Mouse (Mus musculus) limb, embryonic 15.5 days (tissue): ENCODE data around the gene Rgma. TPM values are rescaled to one million over a fixed set of nuclear protein-coding genes. Genes with fewer than 3 reads are reported as not detected.

Source experiments
- ATAC-seq: fragments of 200-750 bp; cut with Nextera tagmentation; 2 replicates; pipeline ENCODE4 v1.8.0; 2017; ENCODE audit warnings: low read depth, moderate TSS enrichment; ENCODE audit not compliant: insufficient number of reproducible peaks, low FRiP score, low TSS enrichment
- H3K27ac ChIP-seq: fragments of 300-500 bp; sonication (generic); 2 replicates; pipeline ENCODE4 v1.5.1; 2015; ENCODE audit warnings: moderate library complexity, mild to moderate bottlenecking, inconsistent platforms
- H3K27me3 ChIP-seq: fragments of 300-500 bp; sonication (generic); 2 replicates; pipeline ENCODE4 v1.6.1; 2015; ENCODE audit warnings: inconsistent platforms
- H3K36me3 ChIP-seq: fragments of 300-500 bp; sonication (generic); 2 replicates; pipeline ENCODE4 v1.6.1; 2015; ENCODE audit warnings: inconsistent platforms
- H3K4me1 ChIP-seq: fragments of 300-500 bp; sonication (generic); 2 replicates; pipeline ENCODE4 v1.6.1; 2015; ENCODE audit warnings: inconsistent platforms
- H3K4me2 ChIP-seq: fragments of 300-500 bp; sonication (generic); 2 replicates; pipeline ENCODE4 v1.6.1; 2015; ENCODE audit warnings: mild to moderate bottlenecking, inconsistent platforms
- H3K4me3 ChIP-seq: fragments of 300-500 bp; sonication (generic); 2 replicates; pipeline ENCODE4 v1.5.1; 2015; ENCODE audit warnings: mild to moderate bottlenecking, inconsistent platforms
- H3K9ac ChIP-seq: fragments of 300-500 bp; sonication (generic); 2 replicates; pipeline ENCODE4 v1.6.1; 2015; ENCODE audit warnings: inconsistent platforms
- H3K9me3 ChIP-seq: fragments of 300-500 bp; sonication (generic); 2 replicates; pipeline ENCODE4 v1.6.1; 2016; ENCODE audit warnings: inconsistent platforms
- WGBS: fragments of 180-500 bp; shearing (Covaris S2); methylation state at CpG from one replicate; pipeline ENCODE4 v1.1.7; 2015; 5-methylcytosine and 5-hydroxymethylcytosine counted together
- polyA plus RNA-seq: library from polyadenylated mRNA; unstranded; fragments of >200 nt; fragmentation: Nextera tagmentation; extraction: Ambion mirVana; gene quantifications from 2 replicates; pipeline ENCODE4 v1.2.1, GENCODE M21; 2015

The Rgma gene
- polyA plus RNA-seq, 1 experiment from 2014 or later: 17.1 TPM

DNA sequence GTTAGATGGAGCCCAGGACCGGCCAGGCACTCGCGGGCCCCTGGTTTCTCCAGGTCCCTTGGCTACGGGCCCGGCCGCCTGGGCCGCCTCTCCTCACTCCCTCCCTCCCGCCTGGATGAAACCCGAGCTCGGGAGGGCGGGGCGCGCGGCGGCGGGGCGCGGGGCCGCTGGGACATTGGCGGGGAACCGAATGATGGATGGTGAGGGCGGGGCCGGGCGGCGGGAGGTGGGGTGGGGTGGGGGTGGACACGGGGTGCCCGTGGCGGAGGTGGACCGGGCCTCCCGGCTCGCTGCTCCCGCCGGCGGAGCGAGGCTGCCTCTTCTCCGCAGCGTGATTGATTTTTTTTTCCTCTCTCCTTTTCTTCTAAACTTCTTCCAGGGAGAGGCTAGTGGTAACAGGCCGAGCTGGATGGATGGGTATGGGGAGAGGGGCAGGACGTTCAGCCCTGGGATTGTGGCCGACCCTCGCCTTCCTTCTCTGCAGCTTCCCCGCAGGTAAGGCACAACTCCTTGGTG lies 15.8 kb downstream of the Rgma start:
- H3K27me3 ChIP-seq: no peaks in the 10 kb centered on the region
- H3K27ac ChIP-seq: peak overlapping the region; percentile 93
- peaks cover 45% of the 10 kb centered on the region for H3K4me1 ChIP-seq
- WGBS: under 1% methylated on average over 39 of the region's 42 CpGs
- H3K36me3 ChIP-seq: no peaks in the 10 kb centered on the region
- peak overlapping the region; percentile 61 for H3K9ac ChIP-seq
- peak overlapping the region; percentile 77 for H3K4me3 ChIP-seq
- peak; percentile 87 for ATAC-seq
- peak overlapping the region; percentile 73 for H3K4me2 ChIP-seq
- no peaks in the 10 kb centered on the region for H3K9me3 ChIP-seq

DNA sequence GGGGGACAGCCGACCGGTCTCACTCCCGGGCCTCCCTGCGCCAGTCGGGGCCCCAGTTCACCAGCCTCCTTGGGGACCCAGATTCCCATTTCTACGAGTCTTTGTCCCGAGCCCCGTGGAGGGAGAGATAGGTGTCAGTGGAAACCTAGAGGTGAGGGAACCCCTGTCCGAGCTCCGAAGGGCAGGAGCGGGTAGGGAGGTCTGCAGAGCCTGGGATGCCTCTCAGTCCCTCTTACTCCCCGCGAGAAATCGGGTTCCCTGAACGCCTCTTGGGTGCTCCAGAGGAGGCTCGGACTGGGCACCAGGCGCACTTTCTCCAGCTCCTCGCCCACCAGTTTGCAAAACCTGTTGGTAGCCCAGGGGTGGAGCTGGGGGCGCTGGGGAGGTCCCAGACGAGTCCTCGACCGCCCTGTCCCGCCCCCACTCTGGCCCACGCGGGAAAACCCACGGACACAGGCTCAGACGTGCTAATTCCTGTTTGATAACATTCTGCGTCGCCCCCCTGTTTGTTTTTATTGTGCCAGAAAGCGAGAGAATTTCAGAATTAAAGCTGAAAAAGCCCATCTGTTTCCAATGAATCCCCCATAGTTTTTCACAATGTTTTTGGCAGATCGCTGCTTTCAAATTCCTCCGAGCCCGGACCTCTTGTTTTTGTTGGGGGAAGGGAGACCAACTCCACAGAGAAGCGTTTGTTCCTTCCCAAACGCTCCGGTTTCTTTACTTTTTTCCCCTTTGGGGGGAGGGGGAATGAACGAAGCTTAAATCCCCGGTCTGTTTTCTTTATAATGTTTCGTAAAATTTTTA lies 16.4 kb downstream of the Rgma start:
- Histone ChIP-seq H3K4me1 (peaks cover 52% of the 10 kb centered on the region), H3K4me3 (peak overlapping the region; percentile 77)
- under 1% methylated on average over 39 of the region's 39 CpGs for WGBS

DNA sequence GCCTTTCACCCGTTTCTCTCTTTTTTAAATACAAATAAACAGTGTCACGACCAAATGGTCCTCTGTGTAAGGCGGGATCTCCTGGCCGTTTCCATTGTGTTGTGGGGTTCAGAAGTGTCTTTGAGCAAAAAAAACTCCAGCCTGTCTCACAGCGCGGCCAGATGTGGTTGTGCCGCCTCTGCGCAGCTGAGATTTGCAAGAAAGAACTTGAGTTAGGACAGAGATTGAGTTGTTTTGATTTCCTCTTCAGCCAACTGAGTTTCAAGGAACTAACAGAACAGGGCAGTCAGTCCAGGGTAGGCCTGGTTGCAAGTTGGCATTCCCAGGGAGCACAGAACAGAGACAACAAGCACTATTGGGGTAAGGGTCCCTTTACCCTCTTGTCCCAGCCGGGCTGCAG lies 17.1 kb downstream of the Rgma start:
- no peaks in the 10 kb centered on the region for H3K36me3 ChIP-seq
- H3K27ac ChIP-seq: peak overlapping the region; percentile 93
- H3K4me2 ChIP-seq: peak overlapping the region; percentile 73
- H3K9me3 ChIP-seq: no peaks in the 10 kb centered on the region
- ATAC-seq: no peak
- H3K4me3 ChIP-seq: peak overlapping the region; percentile 77
- 2% methylated on average over 9 of the region's 9 CpGs for WGBS
- H3K4me1 ChIP-seq: peaks cover 58% of the 10 kb centered on the region
- peak overlapping the region; percentile 61 for H3K9ac ChIP-seq
- no peaks in the 10 kb centered on the region for H3K27me3 ChIP-seq

More for the DNA sequence above, 16.4 kb downstream of the Rgma start:
- ATAC-seq: peak; percentile 4; the same call in 1 of the 2 replicates
- no peaks in the 10 kb centered on the region for H3K36me3 ChIP-seq
- H3K4me2 ChIP-seq: peak overlapping the region; percentile 73
- no peaks in the 10 kb centered on the region for H3K27me3 ChIP-seq
- H3K27ac ChIP-seq: peak overlapping the region; percentile 93
- H3K9me3 ChIP-seq: no peaks in the 10 kb centered on the region
- peak overlapping the region; percentile 61 for H3K9ac ChIP-seq

DNA sequence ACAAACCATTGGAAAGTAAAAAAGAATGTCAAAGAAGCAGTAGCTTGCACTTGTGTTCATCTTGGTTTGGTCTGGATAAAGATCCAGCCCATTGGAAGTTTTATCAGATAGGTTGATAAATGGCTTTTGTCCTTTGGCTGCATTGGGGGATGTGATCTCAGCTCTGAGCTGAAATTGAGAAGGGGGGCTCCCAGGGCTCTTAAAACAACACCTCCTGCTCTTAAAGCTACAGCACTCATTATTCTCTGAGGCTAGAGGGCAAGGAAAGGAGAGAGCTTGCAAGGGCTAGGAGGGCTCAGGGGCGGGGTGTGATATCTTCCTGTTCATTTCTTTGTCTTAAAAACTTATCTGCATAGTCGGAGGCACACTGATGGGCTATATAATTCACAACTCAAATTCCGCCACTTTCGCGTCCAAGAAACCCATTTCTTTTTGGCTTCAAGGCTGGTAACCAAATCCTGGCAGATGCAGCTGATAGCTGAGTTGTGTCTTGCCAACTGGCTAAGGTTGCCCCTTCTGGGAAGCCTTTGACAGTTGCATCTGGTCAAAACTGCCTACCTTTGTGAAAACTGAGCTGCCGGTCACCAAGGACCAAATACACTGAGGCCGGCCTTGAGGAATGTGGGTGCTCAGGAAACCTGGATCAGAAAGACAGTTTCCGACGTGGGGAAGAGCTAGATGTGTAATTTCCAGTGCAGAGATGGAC lies 18.2 kb downstream of the Rgma start:
- peak overlapping the region; percentile 73 for H3K4me2 ChIP-seq
- WGBS: 25% methylated on average over 9 of the region's 9 CpGs
- H3K9me3 ChIP-seq: no peaks in the 10 kb centered on the region
- H3K27me3 ChIP-seq: no peaks in the 10 kb centered on the region
- peak overlapping the region; percentile 77 for H3K4me3 ChIP-seq
- peaks cover 69% of the 10 kb centered on the region for H3K4me1 ChIP-seq
- H3K9ac ChIP-seq: peak overlapping the region; percentile 17; the same call in 1 of the 2 replicates
- H3K27ac ChIP-seq: peak overlapping the region; percentile 50
- no peak for ATAC-seq
- no peaks in the 10 kb centered on the region for H3K36me3 ChIP-seq

DNA sequence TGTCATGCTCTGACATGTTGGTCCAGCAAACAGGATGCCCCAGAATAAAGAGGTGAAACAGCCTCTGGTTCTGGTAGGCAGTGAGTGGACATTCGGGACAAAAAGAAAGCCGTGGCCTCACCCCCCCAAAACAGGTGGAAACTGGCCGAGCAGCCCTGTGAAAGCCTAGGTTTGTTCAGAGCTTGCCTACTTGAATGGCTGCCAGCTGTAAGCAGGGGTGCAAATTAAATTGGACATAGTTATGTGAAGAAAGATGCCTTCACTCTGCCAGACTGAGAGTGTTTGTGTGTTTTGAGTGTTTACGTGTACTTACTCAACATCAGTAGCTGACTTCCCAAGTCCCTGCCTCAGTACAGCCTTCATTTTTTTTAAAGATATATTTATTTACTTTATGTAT lies 18.7 kb downstream of the Rgma start:
- peak overlapping the region; percentile 73 for H3K4me2 ChIP-seq
- no peaks in the 10 kb centered on the region for H3K27me3 ChIP-seq
- no peaks in the 10 kb centered on the region for H3K9me3 ChIP-seq
- H3K9ac ChIP-seq: 0 out of 2 replicates have a peak overlapping the region, but pooled peaks have one; percentile 17
- no peaks in the 10 kb centered on the region for H3K36me3 ChIP-seq
- peaks cover 74% of the 10 kb centered on the region for H3K4me1 ChIP-seq
- 24% methylated on average over 4 of the region's 4 CpGs for WGBS
- peak overlapping the region; percentile 77 for H3K4me3 ChIP-seq
- H3K27ac ChIP-seq: peak overlapping the region; percentile 50; the same call in 1 of the 2 replicates
- ATAC-seq: no peak

DNA sequence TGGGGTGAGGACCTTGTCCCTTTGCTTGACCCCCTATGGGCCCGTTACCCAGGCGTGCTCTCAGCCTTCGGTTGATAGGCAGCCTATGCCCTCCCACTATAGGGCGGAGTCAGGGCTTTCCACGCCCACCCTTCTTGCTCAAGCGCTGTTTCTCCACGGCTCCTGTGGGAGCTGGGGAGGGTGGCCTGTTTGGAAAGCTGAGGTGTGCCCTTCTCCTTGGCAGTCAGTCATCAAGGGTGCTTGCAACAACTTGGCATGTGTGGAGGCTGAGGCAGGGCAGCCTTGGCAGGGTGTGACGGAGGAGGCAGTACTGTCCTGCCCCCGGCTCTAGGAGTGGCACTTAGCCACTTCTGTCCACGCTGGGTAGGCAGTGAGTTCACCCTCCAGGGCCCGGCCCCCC lies 23.0 kb downstream of the Rgma start:
- ATAC-seq: no peak
- peak overlapping the region; percentile 43 for H3K4me2 ChIP-seq
- no peaks in the 10 kb centered on the region for H3K27me3 ChIP-seq
- 12% methylated on average over 11 of the region's 11 CpGs for WGBS
- H3K4me1 ChIP-seq: peaks cover 85% of the 10 kb centered on the region
- no peak overlapping the region for H3K4me3 ChIP-seq
- H3K9ac ChIP-seq: no peak overlapping the region
- H3K9me3 ChIP-seq: no peaks in the 10 kb centered on the region
- H3K27ac ChIP-seq: peak overlapping the region; percentile 38; the same call in 1 of the 2 replicates
- no peaks in the 10 kb centered on the region for H3K36me3 ChIP-seq

DNA sequence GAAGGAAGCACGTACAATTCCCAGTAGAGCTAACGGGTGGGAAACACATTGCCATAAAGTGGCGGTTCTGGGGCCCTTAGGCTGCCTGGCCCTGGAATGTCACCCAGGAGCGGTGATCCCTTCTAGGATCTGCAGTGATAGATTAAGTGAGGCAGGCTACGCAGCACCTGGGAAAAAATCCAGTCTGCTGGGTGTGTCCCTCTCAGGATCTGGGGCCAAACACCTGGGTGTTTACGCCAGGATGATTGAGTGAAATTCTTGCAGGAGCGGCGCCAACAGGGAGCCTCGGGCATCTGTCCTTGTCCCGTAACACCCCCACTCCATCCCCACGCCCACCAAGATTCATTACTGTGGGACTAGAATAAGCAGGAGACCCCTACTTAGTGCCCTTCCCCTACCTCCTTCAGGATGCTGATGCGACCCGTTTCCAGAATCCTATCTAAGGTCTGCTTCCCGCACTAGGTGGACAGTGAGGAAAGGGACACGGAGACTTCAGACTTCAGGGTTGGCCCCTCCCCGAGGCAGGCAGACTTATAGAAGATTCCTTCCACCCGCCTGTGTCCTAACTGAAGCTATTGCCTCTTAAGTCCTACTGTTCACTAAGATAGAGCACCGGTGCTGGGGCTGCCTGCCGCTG lies 23.6 kb downstream of the Rgma start:
- Histone ChIP-seq H3K27me3 (no peaks in the 10 kb centered on the region), H3K4me1 (peaks cover 85% of the 10 kb centered on the region), H3K27ac (peak overlapping the region; percentile 38; the same call in 1 of the 2 replicates), H3K36me3 (no peaks in the 10 kb centered on the region), H3K4me2 (peak overlapping the region; percentile 43), H3K4me3 (peak overlapping the region; percentile 22), H3K9me3 (no peaks in the 10 kb centered on the region), H3K9ac (no peak overlapping the region)
- WGBS: 14% methylated on average over 19 of the region's 19 CpGs
- ATAC-seq: no peak

DNA sequence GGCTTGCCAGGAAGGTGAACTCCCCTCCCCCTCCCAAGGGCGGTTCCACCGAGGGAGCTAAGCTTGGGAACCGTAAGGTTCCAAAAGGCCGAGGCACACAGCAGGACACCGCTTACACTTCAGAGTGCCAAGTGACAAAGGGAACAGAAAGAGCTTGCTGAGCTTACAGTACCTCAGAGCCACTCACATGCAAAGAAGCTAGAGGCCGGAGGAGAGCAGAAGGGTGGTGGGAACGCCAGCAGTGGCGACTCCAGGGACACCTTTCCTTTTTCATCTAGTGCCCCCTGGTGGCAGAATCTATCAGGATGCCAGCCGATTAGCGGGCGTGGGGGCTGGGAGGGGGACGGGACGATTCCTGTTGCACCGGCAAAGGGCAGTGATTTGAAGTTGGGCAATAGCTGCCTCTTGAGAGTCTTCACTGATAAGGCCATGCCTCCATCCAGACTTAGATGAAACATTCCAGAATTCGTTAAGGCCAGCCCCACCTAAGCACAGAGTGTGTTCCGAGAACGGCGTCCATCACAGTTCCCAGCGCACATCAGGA lies 24.3 kb downstream of the Rgma start:
- no peak overlapping the region for H3K9ac ChIP-seq
- 0 out of 2 replicates have a peak, but pooled peaks have one; percentile 13 for ATAC-seq

DNA sequence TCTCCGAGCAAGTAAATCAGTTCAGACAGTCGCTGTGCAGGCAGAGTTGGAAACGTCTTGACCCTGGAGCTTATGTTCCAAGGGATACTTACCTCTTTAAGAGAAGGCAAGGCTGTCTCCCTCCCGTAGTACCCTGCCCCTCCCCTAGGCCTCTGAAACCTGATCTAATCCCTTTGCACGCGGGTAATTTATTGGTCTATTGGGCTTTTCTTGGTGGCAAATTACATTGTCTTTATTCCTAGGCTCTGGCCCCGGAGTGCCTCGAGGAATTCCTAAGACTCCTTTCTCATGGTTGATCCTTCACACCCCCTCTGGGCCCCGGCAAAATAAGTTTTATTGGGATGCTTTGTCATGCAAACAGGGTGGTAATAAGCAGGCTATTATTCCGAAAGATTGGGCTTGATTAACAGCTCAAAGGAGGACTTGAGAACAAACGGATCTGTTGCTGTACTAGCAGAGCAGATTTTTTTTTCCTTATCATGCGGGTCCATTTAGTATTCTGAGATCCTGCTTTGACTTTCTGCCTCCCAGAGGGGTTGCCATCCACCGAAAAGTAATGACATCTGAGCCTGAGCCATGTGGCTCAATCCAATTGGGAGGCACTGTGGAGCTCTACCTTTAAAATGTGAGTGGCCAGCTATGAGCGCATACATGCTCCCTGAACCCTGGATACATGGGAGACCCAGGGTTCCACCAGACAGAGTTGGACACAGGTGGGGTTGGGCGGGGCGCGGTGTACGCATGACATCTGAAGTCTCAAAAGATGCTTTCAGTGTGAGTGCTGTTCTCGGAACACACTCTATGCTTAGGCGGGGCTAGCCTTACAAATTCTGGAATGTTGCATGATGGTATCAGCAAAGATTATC lies 25.0 kb downstream of the Rgma start:
- H3K4me1 ChIP-seq: peaks cover 73% of the 10 kb centered on the region
- ATAC-seq: no peak
- peak overlapping the region; percentile 22 for H3K4me3 ChIP-seq
- H3K27me3 ChIP-seq: no peaks in the 10 kb centered on the region
- peaks cover 7% of the 10 kb centered on the region for H3K36me3 ChIP-seq
- H3K9ac ChIP-seq: no peak overlapping the region
- H3K4me2 ChIP-seq: peak overlapping the region; percentile 43
- H3K27ac ChIP-seq: no peak overlapping the region
- WGBS: 21% methylated on average over 20 of the region's 20 CpGs
- no peaks in the 10 kb centered on the region for H3K9me3 ChIP-seq

More for the DNA sequence above, 24.3 kb downstream of the Rgma start:
- Histone ChIP-seq H3K27me3 (no peaks in the 10 kb centered on the region), H3K4me1 (peaks cover 79% of the 10 kb centered on the region), H3K27ac (peak overlapping the region; percentile 38), H3K4me2 (peak overlapping the region; percentile 43), H3K4me3 (peak overlapping the region; percentile 22), H3K9me3 (no peaks in the 10 kb centered on the region), H3K36me3 (no peaks in the 10 kb centered on the region)
- WGBS: 3% methylated on average over 19 of the region's 19 CpGs

DNA sequence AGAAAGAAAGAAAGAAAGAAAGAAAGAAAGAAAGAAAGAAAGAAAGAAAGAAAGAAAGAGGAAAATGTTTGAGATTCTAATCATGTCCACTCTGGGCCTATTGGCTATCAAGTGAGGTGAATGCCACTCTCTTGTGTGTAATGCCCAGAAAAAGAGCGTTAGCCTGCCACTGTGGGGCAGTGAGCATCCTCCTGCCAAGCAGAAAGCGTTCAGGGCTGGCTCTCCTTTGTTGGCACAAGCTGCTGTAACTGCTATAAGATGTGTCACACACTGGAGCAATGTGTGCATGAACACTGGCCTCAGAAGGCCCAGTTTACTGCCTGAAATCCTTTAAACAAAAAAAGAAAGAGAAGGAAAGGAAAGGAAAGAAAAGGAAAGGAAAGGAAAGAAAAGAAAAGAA lies 26.8 kb downstream of the Rgma start:
- Histone ChIP-seq H3K4me2 (no peak overlapping the region), H3K27me3 (no peaks in the 10 kb centered on the region), H3K4me3 (no peak overlapping the region), H3K9ac (no peak overlapping the region), H3K4me1 (peaks cover 55% of the 10 kb centered on the region), H3K9me3 (no peaks in the 10 kb centered on the region), H3K36me3 (peaks cover 22% of the 10 kb centered on the region), H3K27ac (no peak overlapping the region)
- 47% methylated on average over 2 of the region's 2 CpGs for WGBS
- no peak for ATAC-seq

DNA sequence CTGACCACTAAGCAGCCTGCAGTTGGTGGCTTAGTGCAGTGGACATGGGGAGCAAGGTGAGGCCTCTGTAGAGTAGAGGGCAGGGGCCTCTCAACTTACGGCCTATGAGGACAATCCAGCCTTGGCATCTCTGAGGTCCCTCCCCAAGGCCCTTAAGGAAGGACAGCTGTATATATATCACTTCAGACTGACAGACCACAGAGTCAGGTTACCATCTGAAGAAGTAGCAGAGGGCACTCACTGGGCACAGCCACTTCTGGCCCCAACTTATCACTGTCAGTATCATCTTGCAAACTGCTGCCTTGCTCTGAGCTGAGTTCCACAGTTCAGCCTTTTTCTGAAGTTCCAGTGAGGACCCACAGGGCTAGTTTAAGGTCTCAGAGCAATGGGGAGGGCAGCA lies 27.4 kb downstream of the Rgma start:
- no peak overlapping the region for H3K4me2 ChIP-seq
- WGBS: 85% methylated on average over 1 of the region's 1 CpGs
- peaks cover 50% of the 10 kb centered on the region for H3K4me1 ChIP-seq
- no peaks in the 10 kb centered on the region for H3K9me3 ChIP-seq
- H3K27me3 ChIP-seq: no peaks in the 10 kb centered on the region
- no peak overlapping the region for H3K9ac ChIP-seq
- H3K36me3 ChIP-seq: peaks cover 27% of the 10 kb centered on the region
- H3K27ac ChIP-seq: no peak overlapping the region
- ATAC-seq: no peak
- no peak overlapping the region for H3K4me3 ChIP-seq
